Mouse (Mus musculus): ENCODE measurements at regions not wholly inside any gene's neighbourhood (a gene's known extent, or its start where the extent isn't known, plus 50 kb on each side); places are given as distances from the start of the nearest gene placed in this dataset.

DNA sequence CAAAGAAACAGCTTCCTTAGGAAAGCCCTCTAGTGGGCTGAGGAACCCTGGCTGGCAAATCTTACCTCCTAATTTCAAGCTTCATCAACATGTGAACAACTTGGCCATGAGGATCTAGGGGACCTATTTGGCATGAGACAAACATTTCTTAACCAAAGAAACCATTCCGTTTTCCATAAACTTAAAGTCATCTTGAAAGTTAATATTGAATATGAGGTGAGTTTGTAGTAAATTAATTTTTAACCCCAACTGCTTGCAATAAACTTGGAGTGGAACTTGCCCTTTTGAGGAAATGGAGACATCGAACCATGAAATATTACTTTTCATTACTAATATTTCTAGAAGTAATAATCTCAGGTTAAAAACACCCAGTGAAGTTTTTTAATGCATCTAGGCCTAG lies 229.7 kb downstream of the Cdh26 start:
- no peak for ATAC-seq (ENCODE audit: low TSS enrichment)

- no peak for ATAC-seq (ENCODE audit: low TSS enrichment)
Measured at GRCm38 (mm10) chr2:178662396-178662795, 232.1 kb downstream of the Cdh26 start.

- peak; percentile 87 for ATAC-seq (ENCODE audit: low TSS enrichment)
Measured at GRCm38 (mm10) chr2:178664977-178665376, 234.6 kb downstream of the Cdh26 start.

DNA sequence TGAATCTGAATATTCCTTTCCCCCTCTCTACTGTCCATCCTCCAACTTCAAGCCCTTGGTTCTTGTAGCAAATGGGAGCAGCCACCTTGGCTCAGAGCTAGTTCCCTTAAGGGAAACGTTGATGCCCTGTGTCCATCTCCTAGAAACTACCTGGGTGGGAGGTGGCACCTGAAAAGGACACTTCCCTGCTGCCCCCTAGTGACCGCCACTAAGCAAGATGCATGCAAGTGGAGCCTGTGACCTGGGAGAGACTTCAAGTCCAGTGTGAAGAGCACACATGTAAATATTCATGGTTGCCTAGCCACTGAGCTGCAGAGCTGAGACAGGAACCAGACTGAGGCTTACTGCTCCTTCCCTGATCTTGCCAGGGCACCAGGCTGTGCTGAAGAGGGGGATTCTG lies 238.1 kb downstream of the Cdh26 start:
- no peak for ATAC-seq (ENCODE audit: low TSS enrichment)

DNA sequence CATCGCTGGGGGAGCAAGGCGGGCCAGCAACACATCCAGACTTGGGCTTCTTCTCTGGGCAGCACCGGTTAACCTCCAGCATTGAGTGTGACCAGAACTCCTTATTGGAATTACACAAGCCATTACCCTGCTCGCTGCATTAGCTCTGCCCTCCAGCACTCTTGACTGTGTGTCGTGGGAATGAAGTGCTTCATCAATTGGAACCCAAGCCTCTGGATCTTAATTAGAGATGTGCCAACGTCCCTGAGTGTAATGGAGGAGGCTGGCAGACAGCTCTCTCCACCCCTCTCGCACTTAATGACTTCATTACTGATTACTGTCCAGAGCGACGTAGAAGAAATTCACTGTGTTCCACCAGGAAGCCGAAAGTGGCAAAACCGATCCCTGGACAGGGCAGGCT lies 240.6 kb downstream of the Cdh26 start:
- no peak for ATAC-seq (ENCODE audit: low TSS enrichment)

- ATAC-seq (ENCODE audit: low TSS enrichment): no peak
Measured at GRCm38 (mm10) chr2:178673621-178674020, 243.3 kb downstream of the Cdh26 start.

DNA sequence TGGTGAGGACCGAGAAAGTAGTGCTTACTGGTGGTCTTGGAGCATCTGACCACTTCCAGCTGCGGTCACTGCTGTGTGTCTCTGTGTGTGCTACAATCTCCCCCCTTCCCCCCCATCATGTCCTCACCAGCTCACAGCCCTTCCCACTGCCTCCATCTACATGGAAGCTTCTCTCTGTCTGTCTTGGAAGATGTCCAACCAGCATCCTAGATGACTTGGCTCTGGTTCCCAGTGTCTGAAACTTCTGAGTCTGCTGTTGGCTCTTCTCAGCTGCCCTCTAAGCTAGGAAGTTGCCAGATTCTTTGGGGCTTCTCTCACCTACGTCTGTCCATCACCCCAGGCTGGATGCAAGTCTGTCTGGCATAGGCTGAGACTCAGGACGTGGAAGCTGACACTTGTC lies 244.3 kb downstream of the Cdh26 start:
- peak; percentile 62; the same call in 1 of the 2 replicates for ATAC-seq (ENCODE audit: low TSS enrichment)

DNA sequence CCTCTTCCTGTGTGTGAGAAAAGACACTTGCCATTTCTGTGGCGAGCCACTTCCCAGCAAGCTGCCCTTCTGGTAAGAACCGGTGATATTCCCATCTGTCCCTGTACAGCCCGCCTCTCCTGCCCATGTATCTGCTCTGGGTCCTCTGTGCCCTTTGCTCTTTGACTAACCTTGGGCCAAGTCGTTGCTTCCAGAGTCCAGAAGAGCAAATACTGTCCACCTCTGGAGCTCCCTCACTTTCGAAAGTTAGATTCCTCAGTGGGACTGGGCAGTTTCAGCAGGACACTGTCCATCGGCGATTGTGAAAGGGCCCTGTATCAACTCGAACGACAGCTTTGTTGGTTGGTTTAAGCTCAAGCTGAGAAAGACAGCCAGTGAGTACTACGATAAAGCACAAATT lies 246.6 kb downstream of the Cdh26 start:
- no peak for ATAC-seq (ENCODE audit: low TSS enrichment)

DNA sequence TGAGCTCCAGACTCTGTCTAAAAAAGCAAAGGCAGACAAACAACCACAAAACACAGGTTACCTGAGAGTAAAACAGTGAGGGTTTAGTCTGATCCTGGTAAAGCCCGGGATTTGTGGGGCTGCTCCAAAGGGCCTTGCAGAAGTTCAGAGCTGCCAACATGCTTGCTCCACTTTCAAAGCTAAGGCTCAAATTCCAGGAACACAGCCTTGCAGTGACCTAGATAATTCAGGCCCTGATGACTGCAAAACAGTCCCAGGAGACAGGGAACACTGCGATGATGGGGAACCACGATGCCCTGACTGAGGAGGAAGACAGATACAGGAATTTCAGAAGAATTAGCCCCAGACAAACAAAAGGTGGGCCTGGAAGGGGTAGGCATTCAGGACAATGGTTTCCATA lies 250.0 kb downstream of the Cdh26 start:
- ATAC-seq (ENCODE audit: low TSS enrichment): peak; percentile 50; the same call in 1 of the 2 replicates

GRCm38 (mm10) chr2:178684026-178684958 lies 254.0 kb downstream of the Cdh26 start:
- ATAC-seq (ENCODE audit: low TSS enrichment): no peak

- no peak for ATAC-seq (ENCODE audit: low TSS enrichment)
Measured at GRCm38 (mm10) chr2:178685211-178685610, 254.9 kb downstream of the Cdh26 start.

DNA sequence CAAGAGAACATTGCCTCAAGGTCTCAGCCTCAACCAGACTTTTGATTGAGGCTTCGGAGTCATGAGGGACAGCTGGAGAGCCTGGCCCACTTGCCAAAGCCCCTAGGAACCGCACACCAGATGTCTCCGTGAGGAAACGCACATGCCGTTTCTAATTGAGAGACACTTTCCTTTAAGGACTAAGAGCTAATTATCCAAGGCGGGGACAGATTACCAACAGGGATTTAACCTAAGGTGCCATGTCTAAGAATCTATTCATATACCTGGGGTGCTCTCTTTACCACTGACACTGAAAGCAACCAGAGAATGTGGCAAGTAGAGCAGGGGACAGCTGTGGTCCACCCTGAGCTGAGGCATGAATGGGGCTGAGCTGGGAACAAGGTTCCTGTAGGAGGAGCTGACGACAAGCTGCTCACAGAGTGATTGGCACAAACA lies 255.9 kb downstream of the Cdh26 start:
- no peak for ATAC-seq (ENCODE audit: low TSS enrichment)

- ATAC-seq (ENCODE audit: low TSS enrichment): no peak
Measured at GRCm38 (mm10) chr2:178688586-178688985, 258.3 kb downstream of the Cdh26 start.

GRCm38 (mm10) chr2:178691190-178691864 lies 261.0 kb downstream of the Cdh26 start:
- ATAC-seq (ENCODE audit: low TSS enrichment): peak; percentile 44; the same call in 1 of the 2 replicates

DNA sequence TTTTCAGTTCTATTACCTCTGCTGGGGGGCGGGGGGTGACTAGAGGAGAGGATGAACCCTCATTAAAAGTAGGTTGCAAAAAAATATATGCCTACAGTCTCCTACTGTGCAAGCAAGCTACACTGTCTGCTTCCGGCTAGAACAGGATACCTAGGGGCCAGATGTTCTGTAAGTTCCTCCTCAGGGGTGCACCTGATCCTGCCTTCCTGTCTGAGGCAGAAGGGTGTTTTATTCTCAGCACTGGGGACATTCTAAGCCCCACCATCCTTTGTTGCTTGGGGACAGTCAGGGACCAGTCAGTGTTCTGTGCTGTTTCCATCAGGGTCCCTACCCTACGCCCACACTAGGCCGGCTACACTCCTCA lies 261.5 kb downstream of the Cdh26 start:
- no peak for ATAC-seq (ENCODE audit: low TSS enrichment)

DNA sequence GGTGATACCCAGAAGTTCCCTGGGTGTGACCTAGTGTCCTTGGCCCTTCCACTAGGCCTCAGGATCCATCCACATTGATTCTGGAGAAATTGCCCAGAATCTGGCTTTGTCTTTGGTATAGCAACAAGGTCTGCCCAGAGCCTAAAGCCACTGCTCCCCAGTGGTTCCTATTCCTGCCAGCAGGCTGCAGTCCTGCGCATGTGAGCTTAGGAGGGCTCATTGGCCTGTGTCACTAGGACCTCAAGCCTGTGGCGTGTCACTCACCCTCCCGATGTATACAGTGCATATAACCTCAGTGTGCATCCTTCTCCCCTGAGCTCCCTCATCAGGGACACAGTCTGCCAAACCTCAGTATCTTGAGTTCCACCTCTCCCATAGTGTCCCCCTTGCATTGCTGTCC lies 261.9 kb downstream of the Cdh26 start:
- no peak for ATAC-seq (ENCODE audit: low TSS enrichment)

DNA sequence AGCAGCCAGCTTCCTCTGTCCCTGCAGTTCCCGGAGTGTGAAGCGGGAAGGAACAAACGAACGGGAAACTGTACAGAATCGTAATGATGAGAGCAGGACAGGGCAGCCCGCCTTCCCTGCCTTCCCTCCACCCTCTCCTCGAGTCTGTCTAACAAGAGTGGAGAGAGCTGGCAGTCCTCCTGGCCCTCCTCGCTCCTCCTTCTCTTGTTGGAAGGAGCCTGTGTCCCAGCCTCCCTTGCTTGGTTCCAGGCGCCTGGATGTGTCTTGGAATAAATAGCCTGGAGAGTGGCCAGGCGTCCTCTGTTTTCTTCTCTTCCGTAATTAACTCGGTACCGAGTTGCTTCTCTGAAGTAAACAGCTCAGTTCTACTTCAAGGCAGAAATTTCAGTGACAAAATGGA lies 268.3 kb downstream of the Cdh26 start:
- peak; percentile 99 for ATAC-seq (ENCODE audit: low TSS enrichment)

DNA sequence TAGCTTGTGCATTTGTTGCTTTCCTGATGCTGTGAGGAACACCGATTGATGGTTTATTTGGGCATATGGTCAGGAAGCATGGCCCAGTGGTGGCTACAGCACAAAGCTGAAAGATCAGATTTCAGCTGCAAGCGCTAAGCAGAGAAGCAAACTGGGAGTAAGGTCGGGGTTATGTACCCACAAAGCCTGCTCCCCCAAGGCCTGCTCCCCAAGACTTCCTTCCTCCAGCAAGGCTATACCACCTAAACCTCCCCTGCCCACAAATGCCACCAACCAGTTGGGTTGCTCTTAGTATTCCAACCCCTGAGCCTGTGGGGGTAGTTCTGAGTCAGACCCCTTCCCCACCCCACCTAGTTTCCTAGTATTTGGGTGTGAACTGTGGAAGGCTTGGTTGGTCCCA lies 270.5 kb downstream of the Cdh26 start:
- ATAC-seq (ENCODE audit: low TSS enrichment): no peak

DNA sequence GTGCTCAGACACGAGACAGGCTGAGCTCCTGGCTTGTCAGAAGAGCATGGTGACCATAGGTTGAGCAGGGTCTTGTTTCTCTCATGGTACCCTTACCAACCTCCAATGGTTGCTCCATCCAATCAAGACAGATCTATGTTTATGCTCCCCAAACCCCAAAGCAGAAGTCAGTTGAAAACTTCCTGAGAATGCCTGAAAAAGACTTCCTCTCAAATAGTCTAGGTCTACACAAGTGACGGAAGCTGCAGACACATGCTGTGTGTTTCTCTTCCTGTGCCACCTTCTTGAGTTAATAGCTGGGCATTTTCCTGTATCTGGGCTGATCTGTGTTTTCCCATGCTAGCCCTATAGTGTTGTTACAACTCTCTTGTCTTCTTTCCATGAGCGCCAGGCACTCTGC lies 274.2 kb downstream of the Cdh26 start:
- no peak for ATAC-seq (ENCODE audit: low TSS enrichment)

DNA sequence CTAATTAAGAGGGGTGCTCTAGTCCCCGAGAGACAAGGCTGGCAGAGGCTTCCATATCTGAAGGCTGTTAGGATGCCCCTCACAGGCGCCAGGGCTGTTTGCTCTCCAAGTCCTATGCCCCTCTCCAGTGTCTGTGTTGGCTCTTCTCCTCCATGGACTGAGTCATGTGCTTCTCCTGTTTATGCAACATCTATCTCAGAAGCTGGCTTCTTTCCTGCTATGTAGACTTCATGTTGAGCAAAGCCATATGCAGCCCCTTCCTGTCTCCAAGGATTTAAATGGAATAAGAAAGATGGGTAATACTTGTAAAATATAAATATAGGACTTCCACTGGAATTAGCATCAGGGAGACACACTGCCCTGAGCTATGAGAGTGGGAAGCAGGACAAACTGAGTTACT lies 278.3 kb downstream of the Cdh26 start:
- no peak for ATAC-seq (ENCODE audit: low TSS enrichment)

DNA sequence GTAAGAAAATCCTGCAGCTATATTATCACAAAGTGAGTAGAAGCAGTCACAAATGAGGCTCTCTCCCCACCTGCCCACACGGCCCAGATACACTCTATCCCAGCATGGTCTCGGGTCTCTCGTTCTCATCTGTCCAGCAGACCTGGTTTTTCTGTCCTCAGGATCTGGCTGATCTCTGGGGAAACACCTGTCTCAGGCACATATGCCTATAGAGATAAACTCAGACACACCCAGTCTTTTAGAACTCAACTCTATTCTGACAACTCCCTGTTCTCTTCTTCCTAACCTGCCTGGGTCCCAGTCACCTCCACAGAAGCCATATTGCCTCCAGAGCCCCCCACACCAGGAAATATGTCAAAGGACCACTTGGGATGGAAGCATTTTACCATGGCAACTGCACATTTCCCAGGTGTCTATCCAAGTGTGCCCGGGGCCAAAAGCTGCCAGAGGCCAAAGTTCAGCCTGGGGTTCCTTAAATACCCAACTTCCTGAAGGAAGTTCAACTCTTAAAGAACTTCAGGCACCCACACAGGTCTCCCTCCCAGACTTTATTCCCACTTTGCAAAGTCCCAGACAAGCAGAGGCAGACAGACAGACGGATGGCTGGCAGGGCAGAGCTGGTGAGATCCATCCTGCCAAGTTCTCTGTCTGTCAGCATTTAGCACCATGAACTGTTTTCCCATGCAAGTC lies 279.0 kb downstream of the Cdh26 start:
- ATAC-seq (ENCODE audit: low TSS enrichment): no peak

DNA sequence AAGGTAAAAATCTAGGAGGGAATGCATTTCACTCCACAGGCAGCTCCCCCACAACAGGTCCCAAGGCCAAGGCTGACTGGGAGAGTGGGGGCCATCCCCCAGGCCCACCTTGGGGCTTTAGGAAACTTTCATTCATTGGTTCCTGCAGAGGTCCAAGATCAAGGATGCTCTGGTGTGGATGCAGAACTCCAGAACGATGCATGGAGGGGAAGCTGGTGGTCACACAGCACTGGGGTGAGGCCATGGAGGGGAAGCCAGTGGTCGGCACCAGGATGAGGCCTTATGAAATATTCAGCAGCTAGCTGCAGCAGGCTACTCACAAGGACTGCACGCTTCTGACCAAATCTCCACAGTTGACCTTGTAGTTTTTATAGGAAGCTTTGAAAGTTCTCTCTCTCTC lies 279.7 kb downstream of the Cdh26 start:
- no peak for ATAC-seq (ENCODE audit: low TSS enrichment)

All from frontal cortex, adult (tissue).